Mouse (Mus musculus) heart, postnatal 0 days (tissue): ENCODE results near the gene Sox6.

ENCODE experiments used
- CTCF ChIP-seq: IDR thresholded peaks from 2 replicates; pipeline ENCODE4 v1.5.1; 2016; ENCODE audit warnings: antibody characterized with exemption, control low read depth, low read depth
- EP300 ChIP-seq: IDR thresholded peaks from 2 replicates; pipeline ENCODE4 v1.6.1; 2016; ENCODE audit warnings: antibody characterized with exemption, low read depth

DNA sequence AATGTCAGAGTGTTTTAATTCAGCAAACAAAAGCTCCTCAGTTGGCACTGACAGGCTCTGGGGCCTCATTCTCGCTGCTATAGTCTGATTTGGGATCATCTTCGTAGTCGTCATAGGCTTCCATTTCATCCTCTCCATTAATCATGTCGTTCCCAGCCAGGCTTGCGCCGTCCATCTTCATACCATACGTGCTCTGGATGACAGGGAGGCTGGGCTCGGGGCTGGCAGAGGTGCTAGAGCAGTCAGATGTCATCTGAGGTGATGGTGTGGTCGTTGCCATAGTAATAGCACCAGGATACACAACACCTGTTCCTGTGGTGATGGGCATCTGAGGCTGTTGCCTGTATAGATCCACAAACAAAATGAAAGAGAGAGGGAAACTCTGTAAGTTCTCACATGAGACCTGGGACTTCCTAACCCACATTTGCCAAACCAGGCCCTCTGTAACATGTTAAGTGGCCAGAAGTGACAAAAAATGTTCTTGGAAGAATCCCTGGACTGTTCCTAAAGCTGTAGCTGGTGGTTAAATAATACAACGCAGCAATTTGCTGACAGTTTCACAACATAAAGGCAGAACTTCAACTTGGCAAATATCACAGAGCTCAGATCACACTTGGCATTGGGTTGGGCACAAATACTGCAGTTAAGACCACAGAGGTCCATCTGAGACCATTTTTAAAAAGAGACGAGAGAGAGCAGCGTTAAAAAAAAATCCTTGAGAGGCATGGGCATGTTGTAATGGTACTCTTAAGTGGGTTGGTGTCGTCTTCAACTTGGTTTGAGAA, 561.5 kb downstream of the Sox6 start:
- TF ChIP-seq CTCF (no peak), EP300 (no peak)
